Mouse (Mus musculus) hindbrain, embryonic 14.5 days (tissue): ENCODE measurements around the gene Pcdh9. TPM values are rescaled to one million over a fixed set of nuclear protein-coding genes. Genes with fewer than 3 reads are reported as not detected.

Experiments
- ATAC-seq: fragments of 200-750 bp; cut with Nextera tagmentation; 2 replicates; pipeline ENCODE4 v1.8.0; 2017; ENCODE audit warnings: moderate number of reproducible peaks, mild to moderate bottlenecking, moderate TSS enrichment, moderate library complexity; ENCODE audit not compliant: low FRiP score
- DNase-seq: peaks from one replicate; pipeline ENCODE4 v3.0.0-alpha.2; 2015; ENCODE audit warnings: low spot score
- H3K27ac ChIP-seq: fragments of 300-500 bp; sonication (generic); 2 replicates; pipeline ENCODE4 v1.5.1; 2014; ENCODE audit warnings: mild to moderate bottlenecking, moderate library complexity
- H3K27me3 ChIP-seq: fragments of 300-500 bp; sonication (generic); 2 replicates; pipeline ENCODE4 v1.6.1; 2014; ENCODE audit warnings: mild to moderate bottlenecking, low read length, mixed read lengths; ENCODE audit not compliant: control insufficient read depth, insufficient read depth
- H3K36me3 ChIP-seq: fragments of 300-500 bp; sonication (generic); replicated peaks from 2 replicates; pipeline ENCODE4 v1.6.1; 2014; ENCODE audit not compliant: control insufficient read depth, insufficient read depth
- H3K4me1 ChIP-seq: fragments of 300-500 bp; sonication (generic); replicated peaks from 2 replicates; pipeline ENCODE4 v1.6.1; 2014; ENCODE audit warnings: antibody characterized with exemption, low read length, mixed read lengths; ENCODE audit not compliant: control insufficient read depth, insufficient read depth
- H3K4me2 ChIP-seq: fragments of 300-500 bp; sonication (generic); replicated peaks from 2 replicates; pipeline ENCODE4 v1.6.1; 2014; ENCODE audit warnings: mild to moderate bottlenecking, moderate library complexity
- H3K4me3 ChIP-seq: fragments of 300-500 bp; sonication (generic); replicated peaks from 2 replicates; pipeline ENCODE4 v1.5.1; 2014; ENCODE audit warnings: mild to moderate bottlenecking, low read length
- H3K9ac ChIP-seq: fragments of 300-500 bp; sonication (generic); 2 replicates; pipeline ENCODE4 v1.6.1; 2014
- H3K9me3 ChIP-seq: fragments of 300-500 bp; sonication (generic); 2 replicates; pipeline ENCODE4 v1.6.1; 2016; ENCODE audit warnings: low read length; ENCODE audit not compliant: control insufficient read depth
- WGBS: fragments of 180-500 bp; shearing (Covaris S2); extraction: QIAGEN DNeasy Blood & Tissue Kit; methylation state at CpG from one replicate; pipeline ENCODE4 v1.1.7; 2014; 5-methylcytosine and 5-hydroxymethylcytosine counted together
- polyA plus RNA-seq: library from polyadenylated mRNA; unstranded; fragments of >200 nt; fragmentation: Nextera tagmentation; extraction: Ambion mirVana; gene quantifications from 2 replicates; pipeline ENCODE4 v1.2.1, GENCODE M21; 2014

Gene Pcdh9
- polyA plus RNA-seq, 1 experiment from 2014 or later, result 177 TPM

- Histone ChIP-seq H3K9ac (no peak overlapping the region), H3K36me3 (no peaks in the 10 kb centered on the region), H3K27me3 (no peaks in the 10 kb centered on the region), H3K4me3 (no peak overlapping the region), H3K4me2 (no peak overlapping the region), H3K4me1 (no peaks in the 10 kb centered on the region), H3K9me3 (no peaks in the 10 kb centered on the region), H3K27ac (no peak overlapping the region)
- 59% methylated on average over 8 of the region's 8 CpGs for WGBS
- no peak for ATAC-seq
- DNase-seq, result no peak
These were observed 418.0 kb downstream of the Pcdh9 start for GRCm38 (mm10) chr14:93472494-93472893.

- Histone ChIP-seq H3K4me1 (no peaks in the 10 kb centered on the region), H3K4me3 (no peak overlapping the region), H3K4me2 (no peak overlapping the region), H3K27me3 (no peaks in the 10 kb centered on the region), H3K36me3 (no peaks in the 10 kb centered on the region), H3K9ac (no peak overlapping the region), H3K27ac (no peak overlapping the region), H3K9me3 (no peaks in the 10 kb centered on the region)
- ATAC-seq (no peak), DNase-seq (no peak)
- 77% methylated on average over 4 of the region's 4 CpGs for WGBS
These were observed 427.1 kb downstream of the Pcdh9 start for GRCm38 (mm10) chr14:93463360-93463892.

GRCm38 (mm10) chr14:93450930-93451665 lies 439.4 kb downstream of the Pcdh9 start:
- 80% methylated on average over 5 of the region's 5 CpGs for WGBS
- Histone ChIP-seq H3K4me3 (no peak overlapping the region), H3K9ac (no peak overlapping the region), H3K27me3 (no peaks in the 10 kb centered on the region), H3K4me2 (no peak overlapping the region), H3K27ac (no peak overlapping the region), H3K4me1 (no peaks in the 10 kb centered on the region), H3K36me3 (no peaks in the 10 kb centered on the region), H3K9me3 (no peaks in the 10 kb centered on the region)
- DNase-seq, result no peak
- no peak for ATAC-seq

GRCm38 (mm10) chr14:93441852-93442251 lies 448.6 kb downstream of the Pcdh9 start:
- H3K36me3 ChIP-seq, result no peaks in the 10 kb centered on the region
- H3K27me3 ChIP-seq, result no peaks in the 10 kb centered on the region
- no peak overlapping the region for H3K4me3 ChIP-seq
- WGBS, result 61% methylated on average over 2 of the region's 2 CpGs
- H3K4me2 ChIP-seq, result no peak overlapping the region
- H3K9me3 ChIP-seq, result no peaks in the 10 kb centered on the region
- ATAC-seq (no peak), DNase-seq (no peak)
- H3K9ac ChIP-seq, result no peak overlapping the region
- H3K4me1 ChIP-seq, result no peaks in the 10 kb centered on the region
- H3K27ac ChIP-seq, result no peak overlapping the region

DNA sequence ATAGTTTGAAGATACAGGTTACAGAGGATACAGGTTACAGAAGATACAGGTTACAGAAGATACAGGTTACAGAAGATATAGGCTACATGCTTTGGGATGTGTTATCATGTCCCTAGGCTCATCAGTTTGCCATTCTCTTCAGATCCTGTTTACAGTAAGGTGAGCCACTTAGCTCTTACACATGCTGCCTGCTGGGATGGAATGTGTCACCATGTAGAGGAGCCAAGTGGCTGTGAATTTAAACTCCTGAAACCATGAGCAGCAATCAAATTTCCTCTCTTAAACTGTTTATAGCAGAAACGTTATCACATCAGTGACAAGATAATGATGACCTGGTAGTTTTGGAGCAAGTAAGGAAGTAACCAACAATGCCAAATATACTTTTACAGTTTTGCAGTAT lies 453.3 kb downstream of the Pcdh9 start:
- DNase-seq, result no peak

DNA sequence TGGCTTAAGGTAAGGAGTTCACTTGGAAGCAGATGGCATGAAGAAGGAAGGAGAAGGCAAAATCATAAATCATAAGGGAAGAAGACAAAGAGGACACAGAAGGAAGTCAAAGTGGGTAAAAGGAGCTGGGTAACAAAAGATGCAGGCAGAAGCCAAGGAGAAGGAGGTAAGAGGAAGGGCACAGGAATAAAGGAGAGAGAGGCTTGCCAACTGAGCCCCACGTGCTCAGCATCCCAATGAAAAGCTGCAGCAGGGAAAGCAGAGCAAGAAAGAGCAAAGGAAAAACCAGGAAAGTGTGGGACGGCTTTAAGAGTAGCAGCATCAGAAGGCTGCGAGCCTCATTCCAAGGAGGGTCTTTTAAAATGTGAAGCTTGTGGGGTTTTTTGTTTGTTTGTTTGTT lies 473.7 kb downstream of the Pcdh9 start:
- H3K9ac ChIP-seq, result no peak overlapping the region
- no peaks in the 10 kb centered on the region for H3K27me3 ChIP-seq
- no peak overlapping the region for H3K27ac ChIP-seq
- no peak overlapping the region for H3K4me2 ChIP-seq
- H3K4me1 ChIP-seq, result no peaks in the 10 kb centered on the region
- no peaks in the 10 kb centered on the region for H3K36me3 ChIP-seq
- no peak overlapping the region for H3K4me3 ChIP-seq
- DNase-seq (peak; percentile 63), ATAC-seq (peak; percentile 55; the same call in 1 of the 2 replicates)
- H3K9me3 ChIP-seq, result no peaks in the 10 kb centered on the region
- 41% methylated on average over 3 of the region's 3 CpGs for WGBS

More for the DNA sequence above, 453.3 kb downstream of the Pcdh9 start:
- Histone ChIP-seq H3K9me3 (no peaks in the 10 kb centered on the region), H3K36me3 (no peaks in the 10 kb centered on the region), H3K27ac (no peak overlapping the region), H3K9ac (no peak overlapping the region), H3K4me2 (no peak overlapping the region), H3K4me3 (no peak overlapping the region), H3K4me1 (no peaks in the 10 kb centered on the region), H3K27me3 (no peaks in the 10 kb centered on the region)
- no peak for ATAC-seq
- 85% methylated on average over 1 of the region's 1 CpGs for WGBS

GRCm38 (mm10) chr14:93415496-93415895 lies 475.0 kb downstream of the Pcdh9 start:
- Histone ChIP-seq H3K4me2 (no peak overlapping the region), H3K36me3 (no peaks in the 10 kb centered on the region), H3K9ac (no peak overlapping the region), H3K27me3 (no peaks in the 10 kb centered on the region), H3K9me3 (no peaks in the 10 kb centered on the region), H3K27ac (no peak overlapping the region), H3K4me1 (no peaks in the 10 kb centered on the region), H3K4me3 (no peak overlapping the region)
- ATAC-seq, result no peak
- DNase-seq, result no peak
- 86% methylated on average over 2 of the region's 2 CpGs for WGBS

DNA sequence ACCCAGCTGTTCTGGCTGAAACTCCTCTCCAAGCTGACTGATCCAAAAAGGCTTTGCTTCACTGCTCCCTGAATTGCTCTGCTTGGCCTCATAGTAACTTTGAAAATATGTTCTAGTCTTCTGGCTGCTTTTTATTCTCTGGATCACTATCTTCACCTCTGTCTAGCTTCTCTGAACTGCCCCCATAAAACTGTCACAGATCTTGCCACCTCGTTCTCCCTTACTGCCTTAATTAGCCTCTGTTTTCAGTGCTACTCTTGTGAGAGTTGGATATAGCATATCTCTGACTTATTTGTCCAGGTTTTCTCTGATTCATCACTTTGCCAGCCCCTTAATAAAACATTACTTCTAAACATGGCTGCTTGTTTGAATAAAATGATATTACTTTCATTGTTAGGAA lies 481.2 kb downstream of the Pcdh9 start:
- no peak overlapping the region for H3K9ac ChIP-seq
- WGBS, result 81% methylated on average over 1 of the region's 1 CpGs
- no peak for DNase-seq
- H3K4me2 ChIP-seq, result no peak overlapping the region
- H3K9me3 ChIP-seq, result no peaks in the 10 kb centered on the region
- H3K4me1 ChIP-seq, result no peaks in the 10 kb centered on the region
- H3K36me3 ChIP-seq, result no peaks in the 10 kb centered on the region
- ATAC-seq, result no peak
- H3K27ac ChIP-seq, result no peak overlapping the region
- H3K27me3 ChIP-seq, result no peaks in the 10 kb centered on the region
- no peak overlapping the region for H3K4me3 ChIP-seq

- H3K36me3 ChIP-seq, result no peaks in the 10 kb centered on the region
- H3K27ac ChIP-seq, result no peak overlapping the region
- no peaks in the 10 kb centered on the region for H3K9me3 ChIP-seq
- ATAC-seq, result no peak
- no peak overlapping the region for H3K9ac ChIP-seq
- no peaks in the 10 kb centered on the region for H3K4me1 ChIP-seq
- no peak overlapping the region for H3K4me3 ChIP-seq
- 92% methylated on average over 5 of the region's 5 CpGs for WGBS
- H3K27me3 ChIP-seq, result no peaks in the 10 kb centered on the region
- H3K4me2 ChIP-seq, result no peak overlapping the region
- no peak for DNase-seq
These were observed 482.7 kb downstream of the Pcdh9 start for GRCm38 (mm10) chr14:93407747-93408146.
